Mouse (Mus musculus) colon, adult 2 months (tissue): Measurements from ENCODE around the gene Ctsj. TPM values are rescaled to one million over a fixed set of nuclear protein-coding genes. Genes with fewer than 3 reads are reported as not detected.

Source experiments
- polyA plus RNA-seq: library from polyadenylated mRNA; depleted of rRNA; stranded (reverse); fragments of >200 nt; gene quantifications from 2 replicates; pipeline ENCODE4 v1.2.3, GENCODE M21; 2012; rRNA removed

Ctsj gene
- polyA plus RNA-seq: not detected in 2 replicates

DNA sequence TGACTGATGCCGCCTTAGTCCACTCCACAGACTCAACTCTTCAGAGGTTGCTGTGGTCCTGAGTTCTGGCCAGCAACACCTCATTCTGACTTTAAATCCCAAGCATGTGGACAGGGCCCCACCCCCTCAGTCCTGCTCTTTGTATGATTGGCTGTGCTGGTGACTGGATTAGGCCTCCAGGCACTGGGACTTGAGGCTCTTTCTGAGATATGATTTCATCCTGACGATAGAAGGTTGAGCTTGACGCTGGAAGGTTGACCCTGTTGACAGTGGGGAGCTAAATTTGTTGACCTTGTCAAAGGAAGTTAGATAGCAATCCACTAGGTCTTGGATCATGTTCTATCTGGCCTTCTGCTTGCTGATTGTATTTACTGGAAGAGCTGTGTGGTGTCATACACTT, at the start of gene Ctsj:
Ctsj (minus strand) TSS at position 101 of the 400 bp plus-strand sequence.

DNA sequence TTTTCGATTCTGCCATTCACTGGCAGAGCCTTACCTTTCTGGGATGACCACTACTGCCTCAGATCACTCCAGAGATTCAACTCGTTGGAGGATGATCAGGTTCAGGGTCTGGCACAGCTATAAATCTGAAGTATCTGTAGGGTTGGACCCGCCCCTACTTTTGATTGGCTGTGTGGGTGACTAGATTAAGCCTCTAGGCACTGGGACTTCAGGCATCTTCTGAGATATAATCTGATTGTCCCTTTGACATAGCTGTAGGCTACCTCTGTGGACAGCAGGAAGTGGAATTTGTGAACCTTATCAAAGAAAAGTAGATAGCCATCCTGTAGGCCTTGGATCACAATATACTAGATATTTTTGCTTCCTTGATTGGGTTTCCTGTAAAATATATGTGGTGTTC, 34.8 kb upstream of the Ctsj start, which contains the start of gene Ctsq:
Ctsq (minus strand) TSS at position 101 of the 400 bp plus-strand sequence.

Other genes with a start within 250 kb of the Ctsj start
- gene BC051665, start 219.6 kb downstream of the Ctsj start, polyA plus RNA-seq: not detected in 2 replicates
- gene Ctsll3, start 203.1 kb downstream of the Ctsj start, polyA plus RNA-seq: not detected in 2 replicates
- gene 4930486L24Rik, start 141.5 kb downstream of the Ctsj start, polyA plus RNA-seq: not detected in 2 replicates
- gene Gm49392, start 109.1 kb downstream of the Ctsj start, polyA plus RNA-seq: not detected in 2 replicates
- 0.22 and 0.26 TPM in 2 replicates for gene Ctla2b, start 108.5 kb downstream of the Ctsj start, polyA plus RNA-seq
- not detected in 2 replicates for gene Tpbpb, start 101.1 kb downstream of the Ctsj start, polyA plus RNA-seq
- not detected in 2 replicates for gene Gm49393, start 70.4 kb downstream of the Ctsj start, polyA plus RNA-seq
- gene Gm49391, start 69.4 kb downstream of the Ctsj start, polyA plus RNA-seq: 0.24 and 0.59 TPM in 2 replicates
- gene Ctla2a, start 69.3 kb downstream of the Ctsj start, polyA plus RNA-seq: 0.94 and 1.4 TPM in 2 replicates
- gene Tpbpa, start 64.0 kb downstream of the Ctsj start, polyA plus RNA-seq: not detected in 2 replicates
- gene Ctsq, start 34.7 kb upstream of the Ctsj start, polyA plus RNA-seq: not detected in 2 replicates
- not detected in 2 replicates for gene Ctsr, start 158.3 kb upstream of the Ctsj start, polyA plus RNA-seq
- not detected in 2 replicates for gene Cts6, start 197.5 kb upstream of the Ctsj start, polyA plus RNA-seq
- gene Cts8, start 249.4 kb upstream of the Ctsj start, polyA plus RNA-seq: not detected in 2 replicates